Mouse (Mus musculus): ENCODE results near the gene Camk1. TPM values are rescaled to one million over a fixed set of nuclear protein-coding genes. Genes with fewer than 3 reads are reported as not detected.
A peak's percentile ranks its signal among the peaks of the same experiment; 100 is the strongest.

The Camk1 gene
- polyA plus RNA-seq, 1 experiment from 2014 or later, result 50.8 TPM

GRCm38 (mm10) chr6:113306986-113307349 lies 36.8 kb downstream of the Camk1 start, which contains the start of gene Brpf1:
Gene Brpf1, plus strand, starts transcription at chr6:113307137.
- no peaks in the 10 kb centered on the region for H3K36me3 ChIP-seq (ENCODE audit: control insufficient read depth, insufficient read depth, low read length)
- no peaks in the 10 kb centered on the region for H3K9me3 ChIP-seq (ENCODE audit: control insufficient read depth, low read length)
- DNase-seq (ENCODE audit: low spot score) (no peak), ATAC-seq (ENCODE audit: insufficient read depth, low FRiP score, low TSS enrichment) (peak; percentile 73)
- H3K4me2 ChIP-seq (ENCODE audit: low read depth), result peak within 1 kb of the TSS; percentile 99
- peak within 1 kb of the TSS; percentile 89 for H3K9ac ChIP-seq (ENCODE audit: low read length)
- peaks cover 9% of the 10 kb centered on the region for H3K4me1 ChIP-seq (ENCODE audit: control insufficient read depth, insufficient read depth, low read length)
- WGBS, result under 1% methylated on average over 32 of the region's 32 CpGs
- peak within 1 kb of the TSS; percentile 91 for H3K4me3 ChIP-seq (ENCODE audit: low read depth, low read length)
- H3K27me3 ChIP-seq (ENCODE audit: control insufficient read depth, insufficient read depth, low read length), result no peaks in the 10 kb centered on the region
- peak within 1 kb of the TSS; percentile 97 for H3K27ac ChIP-seq (ENCODE audit: low read depth, low read length)

GRCm38 (mm10) chr6:113306322-113306985 lies 37.3 kb downstream of the Camk1 start:
- Histone ChIP-seq H3K9ac (ENCODE audit: low read length) (peak overlapping the region; percentile 89), H3K4me2 (ENCODE audit: low read depth) (peak overlapping the region; percentile 99), H3K27ac (ENCODE audit: low read depth, low read length) (peak overlapping the region; percentile 97), H3K27me3 (ENCODE audit: control insufficient read depth, insufficient read depth, low read length) (no peaks in the 10 kb centered on the region), H3K36me3 (ENCODE audit: control insufficient read depth, insufficient read depth, low read length) (no peaks in the 10 kb centered on the region), H3K4me3 (ENCODE audit: low read depth, low read length) (peak overlapping the region; percentile 91), H3K9me3 (ENCODE audit: control insufficient read depth, low read length) (no peaks in the 10 kb centered on the region), H3K4me1 (ENCODE audit: control insufficient read depth, insufficient read depth, low read length) (peaks cover 9% of the 10 kb centered on the region)
- DNase-seq (ENCODE audit: low spot score) (peak; percentile 99), ATAC-seq (ENCODE audit: insufficient read depth, low FRiP score, low TSS enrichment) (peak; percentile 97)
- 0% methylated on average over 49 of the region's 50 CpGs for WGBS

GRCm38 (mm10) chr6:113302258-113302657 lies 41.5 kb downstream of the Camk1 start:
- H3K4me2 ChIP-seq (ENCODE audit: low read depth), result no peak overlapping the region
- DNase-seq (ENCODE audit: low spot score), result no peak
- 34% methylated on average over 3 of the region's 3 CpGs for WGBS

GRCm38 (mm10) chr6:113301350-113301749 lies 42.4 kb downstream of the Camk1 start:
- Histone ChIP-seq H3K9me3 (ENCODE audit: control insufficient read depth, low read length) (no peaks in the 10 kb centered on the region), H3K4me1 (ENCODE audit: control insufficient read depth, insufficient read depth, low read length) (no peaks in the 10 kb centered on the region; the same call in 1 of the 2 replicates), H3K27me3 (ENCODE audit: control insufficient read depth, insufficient read depth, low read length) (no peaks in the 10 kb centered on the region), H3K27ac (ENCODE audit: low read depth, low read length) (no peak overlapping the region), H3K9ac (ENCODE audit: low read length) (no peak overlapping the region), H3K4me3 (ENCODE audit: low read depth, low read length) (no peak overlapping the region), H3K36me3 (ENCODE audit: control insufficient read depth, insufficient read depth, low read length) (no peaks in the 10 kb centered on the region), H3K4me2 (ENCODE audit: low read depth) (no peak overlapping the region)
- 84% methylated on average over 5 of the region's 5 CpGs for WGBS
- ATAC-seq (ENCODE audit: insufficient read depth, low FRiP score, low TSS enrichment) (no peak), DNase-seq (ENCODE audit: low spot score) (no peak)

More at GRCm38 (mm10) chr6:113302258-113302657, 41.5 kb downstream of the Camk1 start:
- H3K27me3 ChIP-seq (ENCODE audit: control insufficient read depth, insufficient read depth, low read length), result no peaks in the 10 kb centered on the region
- H3K36me3 ChIP-seq (ENCODE audit: control insufficient read depth, insufficient read depth, low read length), result no peaks in the 10 kb centered on the region
- no peaks in the 10 kb centered on the region for H3K9me3 ChIP-seq (ENCODE audit: control insufficient read depth, low read length)
- no peak for ATAC-seq (ENCODE audit: insufficient read depth, low FRiP score, low TSS enrichment)
- no peak overlapping the region for H3K9ac ChIP-seq (ENCODE audit: low read length)
- no peaks in the 10 kb centered on the region; the same call in 1 of the 2 replicates for H3K4me1 ChIP-seq (ENCODE audit: control insufficient read depth, insufficient read depth, low read length)
- H3K4me3 ChIP-seq (ENCODE audit: low read depth, low read length), result no peak overlapping the region
- no peak overlapping the region for H3K27ac ChIP-seq (ENCODE audit: low read depth, low read length)

GRCm38 (mm10) chr6:113296639-113297038 lies 47.1 kb downstream of the Camk1 start:
- DNase-seq (ENCODE audit: low spot score), result no peak
- no peak for ATAC-seq (ENCODE audit: insufficient read depth, low FRiP score, low TSS enrichment)
- 63% methylated on average over 4 of the region's 4 CpGs for WGBS

GRCm38 (mm10) chr6:113296046-113296445 lies 47.7 kb downstream of the Camk1 start:
- no peaks in the 10 kb centered on the region for H3K27me3 ChIP-seq (ENCODE audit: control insufficient read depth, insufficient read depth, low read length)
- H3K36me3 ChIP-seq (ENCODE audit: control insufficient read depth, insufficient read depth, low read length), result no peaks in the 10 kb centered on the region
- no peak overlapping the region for H3K27ac ChIP-seq (ENCODE audit: low read depth, low read length)
- no peaks in the 10 kb centered on the region for H3K4me1 ChIP-seq (ENCODE audit: control insufficient read depth, insufficient read depth, low read length)
- no peak overlapping the region for H3K4me3 ChIP-seq (ENCODE audit: low read depth, low read length)
- no peak overlapping the region for H3K4me2 ChIP-seq (ENCODE audit: low read depth)
- H3K9ac ChIP-seq (ENCODE audit: low read length), result no peak overlapping the region
- no peak for DNase-seq (ENCODE audit: low spot score)
- no peak for ATAC-seq (ENCODE audit: insufficient read depth, low FRiP score, low TSS enrichment)
- H3K9me3 ChIP-seq (ENCODE audit: control insufficient read depth, low read length), result no peaks in the 10 kb centered on the region
- 77% methylated on average over 2 of the region's 2 CpGs for WGBS

More at GRCm38 (mm10) chr6:113296639-113297038, 47.1 kb downstream of the Camk1 start:
- no peak overlapping the region for H3K4me3 ChIP-seq (ENCODE audit: low read depth, low read length)
- H3K36me3 ChIP-seq (ENCODE audit: control insufficient read depth, insufficient read depth, low read length), result no peaks in the 10 kb centered on the region
- H3K27ac ChIP-seq (ENCODE audit: low read depth, low read length), result no peak overlapping the region
- H3K4me2 ChIP-seq (ENCODE audit: low read depth), result no peak overlapping the region
- H3K9me3 ChIP-seq (ENCODE audit: control insufficient read depth, low read length), result no peaks in the 10 kb centered on the region
- H3K9ac ChIP-seq (ENCODE audit: low read length), result no peak overlapping the region
- H3K4me1 ChIP-seq (ENCODE audit: control insufficient read depth, insufficient read depth, low read length), result no peaks in the 10 kb centered on the region
- no peaks in the 10 kb centered on the region for H3K27me3 ChIP-seq (ENCODE audit: control insufficient read depth, insufficient read depth, low read length)

GRCm38 (mm10) chr6:113292938-113293337 lies 50.8 kb downstream of the Camk1 start:
- H3K9me3 ChIP-seq (ENCODE audit: control insufficient read depth, low read length), result no peaks in the 10 kb centered on the region
- H3K27ac ChIP-seq (ENCODE audit: low read depth, low read length), result no peak overlapping the region
- H3K27me3 ChIP-seq (ENCODE audit: control insufficient read depth, insufficient read depth, low read length), result no peaks in the 10 kb centered on the region
- no peak overlapping the region for H3K9ac ChIP-seq (ENCODE audit: low read length)
- no peak overlapping the region for H3K4me2 ChIP-seq (ENCODE audit: low read depth)
- no peaks in the 10 kb centered on the region for H3K36me3 ChIP-seq (ENCODE audit: control insufficient read depth, insufficient read depth, low read length)
- H3K4me3 ChIP-seq (ENCODE audit: low read depth, low read length), result no peak overlapping the region
- ATAC-seq (ENCODE audit: insufficient read depth, low FRiP score, low TSS enrichment) (no peak), DNase-seq (ENCODE audit: low spot score) (no peak)
- 79% methylated on average over 5 of the region's 5 CpGs for WGBS
- no peaks in the 10 kb centered on the region for H3K4me1 ChIP-seq (ENCODE audit: control insufficient read depth, insufficient read depth, low read length)

GRCm38 (mm10) chr6:113290346-113290745 lies 53.4 kb downstream of the Camk1 start:
- no peak overlapping the region for H3K4me2 ChIP-seq (ENCODE audit: low read depth)
- no peak overlapping the region for H3K4me3 ChIP-seq (ENCODE audit: low read depth, low read length)
- H3K27me3 ChIP-seq (ENCODE audit: control insufficient read depth, insufficient read depth, low read length), result no peaks in the 10 kb centered on the region
- no peaks in the 10 kb centered on the region for H3K9me3 ChIP-seq (ENCODE audit: control insufficient read depth, low read length)
- ATAC-seq (ENCODE audit: insufficient read depth, low FRiP score, low TSS enrichment) (no peak), DNase-seq (ENCODE audit: low spot score) (no peak)
- no peaks in the 10 kb centered on the region for H3K4me1 ChIP-seq (ENCODE audit: control insufficient read depth, insufficient read depth, low read length)
- H3K27ac ChIP-seq (ENCODE audit: low read depth, low read length), result no peak overlapping the region
- WGBS, result 68% methylated on average over 6 of the region's 6 CpGs
- no peak overlapping the region for H3K9ac ChIP-seq (ENCODE audit: low read length)
- H3K36me3 ChIP-seq (ENCODE audit: control insufficient read depth, insufficient read depth, low read length), result no peaks in the 10 kb centered on the region

- Histone ChIP-seq H3K4me2 (ENCODE audit: low read depth) (no peak overlapping the region), H3K27me3 (ENCODE audit: control insufficient read depth, insufficient read depth, low read length) (no peaks in the 10 kb centered on the region; the same call in 1 of the 2 replicates), H3K36me3 (ENCODE audit: control insufficient read depth, insufficient read depth, low read length) (no peaks in the 10 kb centered on the region), H3K4me3 (ENCODE audit: low read depth, low read length) (no peak overlapping the region), H3K9me3 (ENCODE audit: control insufficient read depth, low read length) (no peaks in the 10 kb centered on the region), H3K27ac (ENCODE audit: low read depth, low read length) (no peak overlapping the region), H3K9ac (ENCODE audit: low read length) (no peak overlapping the region), H3K4me1 (ENCODE audit: control insufficient read depth, insufficient read depth, low read length) (no peaks in the 10 kb centered on the region)
- ATAC-seq (ENCODE audit: insufficient read depth, low FRiP score, low TSS enrichment) (no peak), DNase-seq (ENCODE audit: low spot score) (no peak)
- WGBS, result 93% methylated on average over 15 of the region's 15 CpGs
Measured at GRCm38 (mm10) chr6:113289346-113289745, 54.4 kb downstream of the Camk1 start.
